Mouse (Mus musculus): ENCODE measurements at regions not wholly inside any gene's neighbourhood (a gene's known extent, or its start where the extent isn't known, plus 50 kb on each side); places are given as distances from the start of the nearest gene placed in this dataset.

DNA sequence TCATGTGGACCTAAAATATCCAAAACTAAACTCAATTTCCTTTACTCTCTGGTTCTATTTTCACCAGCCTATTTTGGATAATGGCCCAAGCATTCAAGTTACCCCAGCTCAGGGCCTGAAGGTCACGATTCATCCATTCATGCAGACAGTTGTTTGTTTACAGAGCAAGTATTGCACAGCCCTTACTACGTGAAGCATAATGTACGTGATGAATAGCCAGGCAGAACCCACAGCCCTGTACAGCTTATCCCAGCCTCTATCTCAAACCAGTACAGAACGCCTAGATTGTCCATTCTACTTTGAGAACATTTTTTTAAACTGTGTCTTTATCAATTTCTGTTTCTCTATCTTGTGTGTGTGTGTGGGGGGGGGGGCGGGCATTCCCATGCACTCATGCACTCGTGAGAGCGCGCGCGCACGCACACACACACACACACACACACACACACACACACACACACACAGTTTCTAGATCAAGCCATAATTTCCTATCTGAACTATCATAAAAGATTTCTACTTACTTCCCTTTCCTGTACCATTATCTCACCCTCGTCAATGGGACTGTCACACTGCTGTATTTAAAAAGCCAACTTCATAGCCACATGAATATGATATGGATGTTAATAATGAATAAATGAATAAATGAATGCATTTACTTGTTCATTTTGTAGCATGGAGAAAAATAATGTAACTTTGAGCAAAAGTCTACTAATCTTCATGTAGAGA, 180.3 kb upstream of the Bmp2 start:
- TF ChIP-seq CTCF (IDR thresholded peaks at IDR 0.05; ENCODE audit: control insufficient read depth, insufficient read depth, insufficient read length) (no peak), USF1 (IDR thresholded peaks at IDR 0.05; ENCODE audit: low read depth) (no peak), CEBPB (IDR thresholded peaks at IDR 0.05; ENCODE audit: low read depth) (no peak), MYOG (IDR thresholded peaks at IDR 0.05; ENCODE audit: control insufficient read depth, extremely low read depth, insufficient read length) (no peak)
